Mouse (Mus musculus) liver, embryonic 16.5 days (tissue): Measurements from ENCODE around the gene Inka1. TPM values are rescaled to one million over a fixed set of nuclear protein-coding genes. Genes with fewer than 3 reads are reported as not detected.
"Not testable (repeated sequence)": the region's sequence is repeated elsewhere in the genome, so short reads cannot be mapped to it uniquely, and the experiment has no call there.

Experiments
- ATAC-seq: fragments of 200-750 bp; cut with Nextera tagmentation; 2 replicates; pipeline ENCODE4 v1.8.0; 2017; ENCODE audit warnings: low read depth, mild to moderate bottlenecking, moderate number of reproducible peaks, moderate library complexity
- H3K27ac ChIP-seq: fragments of 300-500 bp; sonication (generic); 2 replicates; pipeline ENCODE4 v1.5.1; 2014; ENCODE audit warnings: mild to moderate bottlenecking, low read length
- H3K27me3 ChIP-seq: fragments of 300-500 bp; sonication (generic); 2 replicates; pipeline ENCODE4 v1.6.1; 2014; ENCODE audit warnings: low read depth, low read length, mixed read lengths; ENCODE audit not compliant: control insufficient read depth, insufficient read depth
- H3K36me3 ChIP-seq: fragments of 300-500 bp; sonication (generic); 2 replicates; pipeline ENCODE4 v1.6.1; 2014; ENCODE audit warnings: mild to moderate bottlenecking; ENCODE audit not compliant: control insufficient read depth, insufficient read depth
- H3K4me1 ChIP-seq: fragments of 300-500 bp; sonication (generic); 2 replicates; pipeline ENCODE4 v1.6.1; 2014; ENCODE audit warnings: low read depth, low read length, mixed read lengths; ENCODE audit not compliant: control insufficient read depth
- H3K4me2 ChIP-seq: fragments of 300-500 bp; sonication (generic); 2 replicates; pipeline ENCODE4 v1.6.1; 2014; ENCODE audit warnings: low read depth, low read length, mixed read lengths
- H3K4me3 ChIP-seq: fragments of 300-500 bp; sonication (generic); 2 replicates; pipeline ENCODE4 v1.5.1; 2014; ENCODE audit warnings: low read depth, mild to moderate bottlenecking, low read length
- H3K9ac ChIP-seq: fragments of 300-500 bp; sonication (generic); 2 replicates; pipeline ENCODE4 v1.6.1; 2014; ENCODE audit warnings: low read depth, low read length
- H3K9me3 ChIP-seq: fragments of 300-500 bp; sonication (generic); replicated peaks from 2 replicates; pipeline ENCODE4 v1.6.1; 2016; ENCODE audit warnings: low read length; ENCODE audit not compliant: control insufficient read depth
- WGBS: fragments of 180-500 bp; shearing (Covaris S2); extraction: QIAGEN DNeasy Blood & Tissue Kit; methylation state at CpG from one replicate; pipeline ENCODE4 v1.1.7; 2014; ENCODE audit not compliant: insufficient replicate concordance; 5-methylcytosine and 5-hydroxymethylcytosine counted together
- polyA plus RNA-seq: library from polyadenylated mRNA; unstranded; fragments of >200 nt; fragmentation: Nextera tagmentation; extraction: Ambion mirVana; gene quantifications from 2 replicates; pipeline ENCODE4 v1.2.1, GENCODE M21; 2015

Inka1 gene
- 41.0 and 46.1 TPM in 2 replicates for polyA plus RNA-seq

- H3K27ac ChIP-seq, result peak within 1 kb of the TSS; percentile 96
- H3K4me2 ChIP-seq, result peak within 1 kb of the TSS; percentile 97
- peak within 1 kb of the TSS; percentile 90 for H3K9ac ChIP-seq
- peaks cover 55% of the 10 kb centered on the region for H3K4me1 ChIP-seq
- WGBS, result under 1% methylated on average over 58 of the region's 58 CpGs
- H3K27me3 ChIP-seq, result no peaks in the 10 kb centered on the region
- peak; percentile 79 for ATAC-seq
- peak within 1 kb of the TSS; percentile 91 for H3K4me3 ChIP-seq
- peaks cover 32% of the 10 kb centered on the region for H3K36me3 ChIP-seq
- H3K9me3 ChIP-seq, result no peaks in the 10 kb centered on the region
These were observed at the start of gene Inka1 for GRCm38 (mm10) chr9:107985131-107986119. Gene Inka1, minus strand, starts transcription at chr9:107985879.

GRCm38 (mm10) chr9:108032126-108032525 lies 46.4 kb upstream of the Inka1 start:
- Histone ChIP-seq H3K9ac (no peak overlapping the region), H3K9me3 (no peaks in the 10 kb centered on the region), H3K27me3 (no peaks in the 10 kb centered on the region), H3K4me3 (no peak overlapping the region), H3K4me1 (no peaks in the 10 kb centered on the region), H3K36me3 (peaks cover 50% of the 10 kb centered on the region), H3K27ac (no peak overlapping the region), H3K4me2 (no peak overlapping the region)
- ATAC-seq, result no peak
- 90% methylated on average over 5 of the region's 5 CpGs for WGBS

GRCm38 (mm10) chr9:108027867-108028266 lies 42.2 kb upstream of the Inka1 start:
- no peaks in the 10 kb centered on the region for H3K27me3 ChIP-seq
- H3K4me2 ChIP-seq, result no peak overlapping the region
- ATAC-seq, result no peak
- 89% methylated on average over 3 of the region's 3 CpGs for WGBS
- H3K9me3 ChIP-seq, result no peaks in the 10 kb centered on the region
- no peak overlapping the region for H3K9ac ChIP-seq
- H3K4me3 ChIP-seq, result no peak overlapping the region
- no peaks in the 10 kb centered on the region for H3K4me1 ChIP-seq
- H3K36me3 ChIP-seq, result peaks cover 52% of the 10 kb centered on the region
- H3K27ac ChIP-seq, result no peak overlapping the region

GRCm38 (mm10) chr9:108026584-108026983 lies 40.9 kb upstream of the Inka1 start:
- Histone ChIP-seq H3K9me3 (no peaks in the 10 kb centered on the region), H3K27me3 (no peaks in the 10 kb centered on the region), H3K4me1 (peaks cover 3% of the 10 kb centered on the region; the same call in 1 of the 2 replicates), H3K4me3 (no peak overlapping the region), H3K4me2 (no peak overlapping the region), H3K27ac (no peak overlapping the region), H3K36me3 (peaks cover 41% of the 10 kb centered on the region), H3K9ac (no peak overlapping the region)
- no peak for ATAC-seq
- WGBS, result 87% methylated on average over 3 of the region's 3 CpGs

- H3K4me1 ChIP-seq, result peaks cover 8% of the 10 kb centered on the region
- H3K27ac ChIP-seq, result no peak overlapping the region
- H3K4me3 ChIP-seq, result no peak overlapping the region
- H3K27me3 ChIP-seq, result no peaks in the 10 kb centered on the region
- H3K9ac ChIP-seq, result no peak overlapping the region
- ATAC-seq, result no peak
- WGBS, result 77% methylated on average over 3 of the region's 3 CpGs
- H3K4me2 ChIP-seq, result no peak overlapping the region
- no peaks in the 10 kb centered on the region for H3K9me3 ChIP-seq
- peaks cover 37% of the 10 kb centered on the region for H3K36me3 ChIP-seq
These were observed 37.5 kb upstream of the Inka1 start for GRCm38 (mm10) chr9:108023216-108023615.

- Histone ChIP-seq H3K36me3 (peaks cover 17% of the 10 kb centered on the region), H3K27ac (peak overlapping the region; percentile 32; the same call in 1 of the 2 replicates), H3K4me3 (no peak overlapping the region), H3K9ac (no peak overlapping the region), H3K4me2 (no peak overlapping the region), H3K9me3 (no peaks in the 10 kb centered on the region), H3K27me3 (no peaks in the 10 kb centered on the region), H3K4me1 (peaks cover 8% of the 10 kb centered on the region)
- no peak for ATAC-seq
- WGBS, result 87% methylated on average over 1 of the region's 1 CpGs
These were observed 35.1 kb upstream of the Inka1 start for GRCm38 (mm10) chr9:108020741-108021140.

- peaks cover 5% of the 10 kb centered on the region for H3K4me1 ChIP-seq
- no peak overlapping the region for H3K4me2 ChIP-seq
- no peak overlapping the region for H3K9ac ChIP-seq
- WGBS, result 89% methylated on average over 3 of the region's 3 CpGs
- no peaks in the 10 kb centered on the region for H3K9me3 ChIP-seq
- no peaks in the 10 kb centered on the region for H3K27me3 ChIP-seq
- no peak for ATAC-seq
- H3K36me3 ChIP-seq, result peaks cover 11% of the 10 kb centered on the region
- no peak overlapping the region for H3K4me3 ChIP-seq
- no peak overlapping the region for H3K27ac ChIP-seq
These were observed 31.4 kb upstream of the Inka1 start for GRCm38 (mm10) chr9:108017127-108017526.

- WGBS, result 87% methylated on average over 2 of the region's 2 CpGs
- not testable (repeated sequence) for H3K9ac ChIP-seq, ATAC-seq, H3K27ac ChIP-seq, H3K4me2 ChIP-seq, H3K9me3 ChIP-seq, H3K4me1 ChIP-seq, H3K4me3 ChIP-seq, H3K27me3 ChIP-seq
- peaks cover 13% of the 10 kb centered on the region for H3K36me3 ChIP-seq
These were observed 27.9 kb upstream of the Inka1 start for GRCm38 (mm10) chr9:108013577-108013976.

GRCm38 (mm10) chr9:108010385-108010784 lies 24.7 kb upstream of the Inka1 start:
- Histone ChIP-seq H3K9me3 (no peaks in the 10 kb centered on the region), H3K27ac (no peak overlapping the region), H3K4me3 (no peak overlapping the region), H3K4me2 (no peak overlapping the region), H3K9ac (no peak overlapping the region), H3K4me1 (peaks cover 19% of the 10 kb centered on the region), H3K36me3 (peaks cover 13% of the 10 kb centered on the region), H3K27me3 (no peaks in the 10 kb centered on the region)
- no peak for ATAC-seq
